20 mouse cellular contexts compared by ENCODE assay signal in genomic region chr2:118201983-118202382, GRCm38 (mm10). TPM values are rescaled to one million over a fixed set of nuclear protein-coding genes. Genes with fewer than 3 reads are reported as not detected.
DNase-seq lines count a peak whose midpoint lies in the region; ATAC-seq lines count a peak whose summit lies in the region.
"Had no signal": no experiment of that assay in that cellular context is flagged by ENCODE, and none has a peak within 500 bp of the region (broad histone marks: within the 10 kb centered on the region; RNA-seq: fewer than 3 reads in every experiment).

No protein-coding gene starts in this region.

- peak; percentile 70 for DNase-seq in heart, adult 11 months
- DNase-seq in heart, postnatal 14 days = no peak
- DNase-seq in kidney, postnatal 25 days = peak; percentile 51 to 52
- DNase-seq in kidney, adult 8-10 months = no peak
- DNase-seq in midbrain, embryonic 10.5 days (ENCODE audit: low spot score) = no peak
- no peak for DNase-seq in midbrain, embryonic 14.5 days
- DNase-seq in embryonic facial prominence, embryonic 10.5 days (ENCODE audit: low spot score) = no peak
- DNase-seq: cerebellum, adult 9-10 months; gastrocnemius, postnatal 14 days; heart, adult 2 months; heart, postnatal 4 days; layer of hippocampus, adult 9-11 months; left cerebral cortex, postnatal 4 days; lung, embryonic 14.5 days; retina, postnatal 1 day; thymus, adult 2 months had no signal

- intact Hi-C loops in heart, postnatal 14 days (cut with DNase I) = no loop called here

- H3K27me3 ChIP-seq in midbrain, embryonic 10.5 days (ENCODE audit: low read depth, poor library complexity, severe bottlenecking) = peaks cover 17% of the 10 kb centered on the region
- H3K27me3 ChIP-seq in midbrain, embryonic 14.5 days (ENCODE audit: control insufficient read depth, insufficient read depth, low read length) = no peaks in the 10 kb centered on the region
- peaks cover 24% of the 10 kb centered on the region for H3K27me3 ChIP-seq in embryonic facial prominence, embryonic 10.5 days (replicated peaks; ENCODE audit: low read depth, poor library complexity, severe bottlenecking)
- H3K27me3 ChIP-seq: embryonic facial prominence, embryonic 13.5 days had no signal

- ATAC-seq in midbrain, embryonic 14.5 days (ENCODE audit: low FRiP score, low TSS enrichment) = no peak

- H3K4me2 ChIP-seq in midbrain, embryonic 14.5 days (ENCODE audit: low read length) = no peak overlapping the region
- H3K4me2 ChIP-seq: embryonic facial prominence, embryonic 13.5 days; liver, embryonic 11.5 days; lung, embryonic 14.5 days had no signal

- peak overlapping the region; percentile 59 for H3K27ac ChIP-seq in midbrain, embryonic 10.5 days (replicated peaks)
- H3K27ac ChIP-seq in midbrain, embryonic 14.5 days (replicated peaks; ENCODE audit: low read depth, low read length) = no peak overlapping the region
- no peak overlapping the region for H3K27ac ChIP-seq in embryonic facial prominence, embryonic 10.5 days (replicated peaks)
- H3K27ac ChIP-seq: embryonic facial prominence, embryonic 13.5 days; heart, adult 2 months; left cerebral cortex, adult 2 months had no signal

- no peak overlapping the region for H3K9ac ChIP-seq in midbrain, embryonic 14.5 days (replicated peaks; ENCODE audit: low read length)
- H3K9ac ChIP-seq: embryonic facial prominence, embryonic 13.5 days; lung, embryonic 14.5 days had no signal

- H3K9me3 ChIP-seq in midbrain, embryonic 10.5 days (replicated peaks) = no peaks in the 10 kb centered on the region
- no peaks in the 10 kb centered on the region for H3K9me3 ChIP-seq in midbrain, embryonic 14.5 days (ENCODE audit: control insufficient read depth, low read length)
- no peaks in the 10 kb centered on the region for H3K9me3 ChIP-seq in embryonic facial prominence, embryonic 10.5 days
- H3K9me3 ChIP-seq: embryonic facial prominence, embryonic 13.5 days had no signal

- peaks cover 53% of the 10 kb centered on the region for H3K4me1 ChIP-seq in midbrain, embryonic 10.5 days
- peaks cover 28% of the 10 kb centered on the region for H3K4me1 ChIP-seq in midbrain, embryonic 14.5 days (ENCODE audit: control insufficient read depth, insufficient read depth, low read length)
- peaks cover 37% of the 10 kb centered on the region for H3K4me1 ChIP-seq in embryonic facial prominence, embryonic 10.5 days

- no peaks in the 10 kb centered on the region for H3K36me3 ChIP-seq in midbrain, embryonic 10.5 days
- no peaks in the 10 kb centered on the region for H3K36me3 ChIP-seq in midbrain, embryonic 14.5 days (ENCODE audit: control insufficient read depth, insufficient read depth, low read length)
- H3K36me3 ChIP-seq in embryonic facial prominence, embryonic 10.5 days (replicated peaks) = no peaks in the 10 kb centered on the region
- H3K36me3 ChIP-seq: embryonic facial prominence, embryonic 13.5 days had no signal

- H3K4me3 ChIP-seq in midbrain, embryonic 10.5 days = no peak overlapping the region
- no peak overlapping the region for H3K4me3 ChIP-seq in midbrain, embryonic 14.5 days (replicated peaks; ENCODE audit: low read depth, low read length)
- no peak overlapping the region for H3K4me3 ChIP-seq in embryonic facial prominence, embryonic 10.5 days
- H3K4me3 ChIP-seq: embryonic facial prominence, embryonic 13.5 days; heart, adult 2 months; left cerebral cortex, adult 2 months had no signal

RNA-seq across cellular contexts. Expression of gene Fsip1, which starts 54.8 kb away (rescaled TPM):
- total RNA-seq in heart, postnatal 14 days (2021) = under 1 TPM in 1 of 2 experiments, not detected in 1; 0.17 TPM
- polyA plus RNA-seq in midbrain, embryonic 10.5 days (2016; fragmentation: Nextera tagmentation; extraction: Ambion mirVana) = 2.1 and 3.0 TPM in 2 replicates
- 3.2 and 3.5 TPM in 2 replicates for polyA plus RNA-seq in midbrain, embryonic 14.5 days (2014; fragmentation: Nextera tagmentation; extraction: Ambion mirVana)
- 1.7 and 3.1 TPM in 2 replicates for polyA plus RNA-seq in embryonic facial prominence, embryonic 10.5 days (2016; fragmentation: Nextera tagmentation; extraction: Ambion mirVana)
- total RNA-seq: gastrocnemius, postnatal 14 days; heart, adult 2 months; monocyte, adult 5-6 weeks had no signal
- polyA plus RNA-seq: thymus, adult 2 months had no signal

Comparison
In these comparisons a context has a peak if more than half of its experiments do, and no peak if none do; other contexts are left out.
1. DNase-seq: peak in heart, adult 11 months (single experiment) and kidney, postnatal 25 days (2 of 2); none in heart, postnatal 14 days (0 of 2), kidney, adult 8-10 months (0 of 2), midbrain, embryonic 10.5 days (single experiment), midbrain, embryonic 14.5 days (single experiment) and embryonic facial prominence, embryonic 10.5 days (single experiment).